Mouse (Mus musculus) intestine, embryonic 16.5 days (tissue): ENCODE data around the gene Fam222a. TPM values are rescaled to one million over a fixed set of nuclear protein-coding genes. Genes with fewer than 3 reads are reported as not detected.

ENCODE experiments used
- ATAC-seq: fragments of 200-750 bp; cut with Nextera tagmentation; 2 replicates; pipeline ENCODE4 v1.8.0; 2017; ENCODE audit warnings: moderate TSS enrichment, moderate library complexity
- H3K27ac ChIP-seq: fragments of 300-500 bp; sonication (generic); 2 replicates; pipeline ENCODE4 v1.5.1; 2014; ENCODE audit warnings: mild to moderate bottlenecking, low read length
- H3K27me3 ChIP-seq: fragments of 300-500 bp; sonication (generic); replicated peaks from 2 replicates; pipeline ENCODE4 v1.6.1; 2014; ENCODE audit warnings: low read length, control low read depth, mixed read lengths; ENCODE audit not compliant: control insufficient read depth, insufficient read depth
- H3K36me3 ChIP-seq: fragments of 300-500 bp; sonication (generic); 2 replicates; pipeline ENCODE4 v1.6.1; 2014; ENCODE audit warnings: low read length, control low read depth; ENCODE audit not compliant: control insufficient read depth, insufficient read depth
- H3K4me1 ChIP-seq: fragments of 300-500 bp; sonication (generic); 2 replicates; pipeline ENCODE4 v1.6.1; 2014; ENCODE audit warnings: low read length, control low read depth, mixed read lengths; ENCODE audit not compliant: control insufficient read depth, insufficient read depth
- H3K4me2 ChIP-seq: fragments of 300-500 bp; sonication (generic); 2 replicates; pipeline ENCODE4 v1.6.1; 2014; ENCODE audit warnings: low read depth, low read length, control low read depth
- H3K4me3 ChIP-seq: fragments of 300-500 bp; sonication (generic); 2 replicates; pipeline ENCODE4 v1.5.1; 2014; ENCODE audit warnings: mild to moderate bottlenecking, low read length
- H3K9ac ChIP-seq: fragments of 300-500 bp; sonication (generic); 2 replicates; pipeline ENCODE4 v1.6.1; 2014; ENCODE audit warnings: low read depth, low read length
- H3K9me3 ChIP-seq: fragments of 300-500 bp; sonication (generic); 2 replicates; pipeline ENCODE4 v1.6.1; 2016; ENCODE audit warnings: low read length, control low read depth; ENCODE audit not compliant: control insufficient read depth
- WGBS: fragments of 180-500 bp; shearing (Covaris S2); extraction: QIAGEN DNeasy Blood & Tissue Kit; methylation state at CpG from one replicate; pipeline ENCODE4 v1.1.7; 2014; 5-methylcytosine and 5-hydroxymethylcytosine counted together
- polyA plus RNA-seq: library from polyadenylated mRNA; unstranded; fragments of >200 nt; fragmentation: Nextera tagmentation; extraction: Ambion mirVana; gene quantifications from 2 replicates; pipeline ENCODE4 v1.2.1, GENCODE M21; 2015

Fam222a gene
- polyA plus RNA-seq, 1 experiment from 2014 or later, result 3.9 TPM

DNA sequence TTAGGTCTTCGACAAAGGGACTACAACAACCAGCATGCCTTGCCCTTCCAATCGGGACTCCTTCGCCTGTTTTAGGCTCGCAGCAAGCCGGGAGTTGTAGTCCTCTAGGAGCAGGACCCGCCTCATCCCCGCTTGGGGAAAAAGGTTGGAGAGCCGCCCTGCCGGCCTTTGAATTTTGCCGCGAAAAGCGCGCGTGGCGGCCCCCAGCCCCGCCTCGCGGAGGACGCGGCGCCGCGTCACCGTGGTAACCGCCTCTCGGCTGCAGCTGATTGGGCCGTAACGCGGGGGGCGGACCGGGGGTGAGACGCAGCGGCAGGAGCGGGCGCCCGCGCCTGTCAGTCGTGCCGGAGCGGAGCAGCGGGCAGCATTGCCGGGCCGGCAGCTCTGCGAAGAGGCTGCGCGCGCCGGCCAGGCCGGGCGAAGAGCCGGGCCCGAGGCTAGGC, 720 bp upstream of the Fam222a start:
- ATAC-seq, result peak; percentile 89
- H3K4me2 ChIP-seq, result peak overlapping the region; percentile 94
- H3K4me1 ChIP-seq, result peaks cover 49% of the 10 kb centered on the region
- H3K9me3 ChIP-seq, result peaks cover 10% of the 10 kb centered on the region
- H3K4me3 ChIP-seq, result peak overlapping the region; percentile 85
- H3K9ac ChIP-seq, result peak overlapping the region; percentile 78
- WGBS, result under 1% methylated on average over 52 of the region's 52 CpGs
- H3K36me3 ChIP-seq, result no peaks in the 10 kb centered on the region
- peak overlapping the region; percentile 81 for H3K27ac ChIP-seq
- H3K27me3 ChIP-seq, result no peaks in the 10 kb centered on the region; the same call in 1 of the 2 replicates

DNA sequence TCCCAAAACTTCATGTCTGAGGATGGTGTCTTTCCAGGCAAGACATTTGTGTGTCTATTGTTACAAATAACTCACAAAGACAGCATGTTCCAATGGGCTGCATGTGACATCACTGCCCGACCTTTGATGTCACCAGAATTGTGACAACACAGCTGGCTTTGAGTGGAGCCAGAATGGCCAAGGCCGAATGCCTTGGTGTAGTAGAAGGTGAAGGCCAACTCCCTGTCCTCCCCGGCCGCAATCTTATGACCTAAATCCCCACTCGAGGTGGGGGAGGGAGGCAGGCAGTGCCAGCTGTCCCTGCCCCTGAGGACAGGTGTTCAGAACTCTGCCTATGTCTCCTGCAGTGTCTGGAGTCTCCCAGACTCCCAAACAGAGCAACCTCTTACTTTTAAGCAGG, 1.0 kb downstream of the Fam222a start:
- Histone ChIP-seq H3K27me3 (no peaks in the 10 kb centered on the region; the same call in 1 of the 2 replicates), H3K27ac (peak overlapping the region; percentile 18; the same call in 1 of the 2 replicates), H3K4me3 (peak overlapping the region; percentile 85), H3K4me1 (peaks cover 66% of the 10 kb centered on the region), H3K36me3 (no peaks in the 10 kb centered on the region), H3K9ac (peak overlapping the region; percentile 78), H3K4me2 (peak overlapping the region; percentile 94), H3K9me3 (peaks cover 3% of the 10 kb centered on the region; the same call in 1 of the 2 replicates)
- 17% methylated on average over 5 of the region's 5 CpGs for WGBS
- no peak for ATAC-seq

- Histone ChIP-seq H3K27me3 (no peaks in the 10 kb centered on the region; the same call in 1 of the 2 replicates), H3K4me3 (peak overlapping the region; percentile 85), H3K4me2 (peak overlapping the region; percentile 94), H3K27ac (peak overlapping the region; percentile 18; the same call in 1 of the 2 replicates), H3K9ac (peak overlapping the region; percentile 78), H3K36me3 (no peaks in the 10 kb centered on the region), H3K9me3 (no peaks in the 10 kb centered on the region), H3K4me1 (peaks cover 75% of the 10 kb centered on the region)
- WGBS, result 36% methylated on average over 10 of the region's 16 CpGs
- no peak for ATAC-seq
Observed at GRCm38 (mm10) chr5:114569918-114570670, 2.3 kb downstream of the Fam222a start.

DNA sequence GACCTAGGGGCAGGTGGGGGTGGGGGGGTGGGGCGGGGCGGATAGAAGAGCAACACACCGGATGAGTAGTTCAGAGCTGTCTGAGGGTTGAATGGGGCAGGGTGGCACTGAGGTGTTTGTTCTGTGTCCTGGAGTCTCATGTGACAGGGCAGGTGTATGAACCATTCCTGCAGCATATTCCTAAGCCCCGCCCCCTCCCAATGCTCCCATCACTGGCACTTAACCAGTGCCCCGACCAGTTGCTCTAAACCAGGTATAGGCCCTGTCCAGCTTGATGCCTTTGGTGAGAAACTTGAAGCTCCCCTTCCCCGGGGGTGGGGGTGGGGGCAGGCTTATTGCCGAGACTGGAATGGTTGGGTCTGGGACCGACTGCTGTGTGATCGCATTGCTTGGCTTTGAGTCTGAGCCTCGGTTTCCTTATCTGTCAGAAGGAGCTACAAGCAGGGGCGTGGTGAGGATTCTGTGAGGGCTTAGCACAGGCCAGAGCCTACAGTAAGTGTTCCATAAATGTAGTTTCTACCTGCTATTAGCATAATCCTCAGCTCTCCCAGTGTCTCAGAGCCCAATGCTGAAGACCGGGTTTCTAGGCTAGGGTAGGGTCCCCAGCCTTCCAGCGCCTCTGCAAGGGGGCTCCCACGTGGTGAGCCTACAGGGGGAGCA, 3.1 kb downstream of the Fam222a start:
- no peak for ATAC-seq
- 7% methylated on average over 14 of the region's 14 CpGs for WGBS
- peak overlapping the region; percentile 48; the same call in 1 of the 2 replicates for H3K27ac ChIP-seq
- peak overlapping the region; percentile 52 for H3K4me3 ChIP-seq
- peak overlapping the region; percentile 59 for H3K9ac ChIP-seq
- H3K27me3 ChIP-seq, result no peaks in the 10 kb centered on the region; the same call in 1 of the 2 replicates
- no peaks in the 10 kb centered on the region for H3K9me3 ChIP-seq
- peaks cover 71% of the 10 kb centered on the region for H3K4me1 ChIP-seq
- H3K36me3 ChIP-seq, result no peaks in the 10 kb centered on the region
- peak overlapping the region; percentile 65 for H3K4me2 ChIP-seq

DNA sequence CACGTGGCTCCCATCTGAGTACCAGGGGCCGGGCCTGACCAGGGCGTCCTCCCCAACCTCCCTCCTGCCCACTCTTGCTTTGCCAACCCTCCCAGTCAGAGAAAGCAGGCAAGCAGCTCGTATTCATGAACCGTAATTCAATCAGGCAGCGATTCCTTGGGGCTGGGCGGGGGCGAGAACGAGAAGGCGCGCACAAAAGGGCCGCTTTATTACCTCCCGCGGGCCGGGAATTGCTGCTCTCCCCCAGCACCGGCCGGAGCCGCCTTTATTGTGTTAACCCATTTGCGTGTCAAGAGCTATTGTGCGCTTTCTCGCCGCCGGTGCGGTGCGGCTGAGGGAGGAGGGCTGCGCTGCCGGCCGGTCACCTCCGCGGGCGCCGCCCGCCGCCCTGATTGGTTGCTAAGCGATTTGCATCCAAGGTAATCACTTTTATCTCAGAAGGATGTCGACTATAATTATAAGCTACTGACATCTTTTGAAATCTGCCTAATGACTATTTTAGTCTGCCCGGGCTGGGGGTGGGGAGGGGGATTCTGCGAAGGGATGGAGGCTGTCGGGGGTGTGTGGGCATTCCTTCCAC, 3.7 kb downstream of the Fam222a start:
- Histone ChIP-seq H3K4me3 (peak overlapping the region; percentile 52), H3K9me3 (no peaks in the 10 kb centered on the region), H3K9ac (peak overlapping the region; percentile 59), H3K4me2 (peak overlapping the region; percentile 65), H3K27me3 (no peaks in the 10 kb centered on the region; the same call in 1 of the 2 replicates), H3K27ac (peak overlapping the region; percentile 48; the same call in 1 of the 2 replicates), H3K36me3 (no peaks in the 10 kb centered on the region), H3K4me1 (peaks cover 74% of the 10 kb centered on the region)
- WGBS, result 4% methylated on average over 39 of the region's 39 CpGs
- ATAC-seq, result no peak

DNA sequence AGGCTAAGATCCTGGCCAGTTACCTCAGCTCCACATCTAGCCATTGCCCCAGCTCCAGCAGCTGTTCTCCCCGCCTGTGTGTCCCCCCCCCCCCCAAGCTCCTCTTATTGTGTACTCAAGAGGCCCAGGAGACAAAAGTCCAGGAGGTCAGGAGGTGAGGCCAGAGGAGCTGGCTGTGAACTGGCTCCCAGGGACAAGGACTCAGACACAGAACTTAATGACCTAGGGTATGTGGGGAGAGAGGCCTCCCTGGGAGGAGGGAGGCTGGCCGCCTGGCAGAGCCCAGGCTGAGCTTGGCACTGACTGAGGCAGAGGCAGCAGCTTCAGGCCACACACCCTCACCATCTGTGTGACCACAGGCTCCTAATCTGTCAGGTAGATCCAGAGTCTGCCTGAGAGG, 5.2 kb downstream of the Fam222a start:
- H3K27ac ChIP-seq, result peak overlapping the region; percentile 51; the same call in 1 of the 2 replicates
- ATAC-seq, result peak; percentile 16; the same call in 1 of the 2 replicates
- WGBS, result 29% methylated on average over 2 of the region's 2 CpGs

DNA sequence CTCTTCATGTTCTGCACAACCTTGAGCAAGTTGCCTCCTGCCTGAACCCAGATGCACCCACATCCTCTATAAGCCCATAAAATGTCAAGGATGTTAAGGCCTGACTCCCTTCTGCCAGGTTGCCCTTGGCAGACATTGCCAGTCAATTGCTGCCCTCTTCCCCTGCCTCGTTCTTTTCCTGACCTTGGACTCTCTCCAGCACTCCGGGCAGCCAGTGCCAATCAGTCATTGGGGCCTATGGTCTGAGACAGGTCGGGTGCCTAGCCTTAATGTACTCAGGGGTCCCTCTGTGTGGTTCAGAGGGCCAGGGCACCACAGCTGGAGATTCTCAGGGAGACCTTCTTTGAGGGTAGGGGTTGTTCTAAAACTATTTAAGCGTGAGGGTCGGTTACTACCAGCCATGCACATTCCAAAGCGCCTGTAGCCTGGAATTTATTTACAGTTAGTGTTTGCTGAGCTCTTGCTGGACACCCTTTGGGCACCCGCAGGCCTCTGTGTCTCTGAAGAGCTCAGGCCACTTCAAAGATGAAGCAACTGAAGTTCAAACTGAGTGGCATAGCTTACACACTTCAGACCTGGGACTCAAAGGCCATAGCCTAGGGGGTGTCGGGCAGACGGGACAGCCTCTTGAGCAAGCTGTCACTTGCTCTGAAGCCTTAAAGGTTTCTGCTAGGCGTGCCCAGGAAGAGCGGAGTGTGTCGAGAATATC, 6.3 kb downstream of the Fam222a start:
- Histone ChIP-seq H3K4me1 (peaks cover 66% of the 10 kb centered on the region), H3K9ac (no peak overlapping the region), H3K27me3 (no peaks in the 10 kb centered on the region; the same call in 1 of the 2 replicates), H3K4me3 (no peak overlapping the region), H3K36me3 (no peaks in the 10 kb centered on the region), H3K9me3 (no peaks in the 10 kb centered on the region), H3K27ac (peak overlapping the region; percentile 21), H3K4me2 (peak overlapping the region; percentile 27; the same call in 1 of the 2 replicates)
- ATAC-seq, result no peak
- 40% methylated on average over 12 of the region's 12 CpGs for WGBS

More for the DNA sequence above, 5.2 kb downstream of the Fam222a start:
- Histone ChIP-seq H3K36me3 (no peaks in the 10 kb centered on the region), H3K4me1 (peaks cover 75% of the 10 kb centered on the region), H3K9ac (peak overlapping the region; percentile 58; the same call in 1 of the 2 replicates), H3K27me3 (no peaks in the 10 kb centered on the region; the same call in 1 of the 2 replicates), H3K9me3 (no peaks in the 10 kb centered on the region), H3K4me3 (no peak overlapping the region), H3K4me2 (peak overlapping the region; percentile 65)

DNA sequence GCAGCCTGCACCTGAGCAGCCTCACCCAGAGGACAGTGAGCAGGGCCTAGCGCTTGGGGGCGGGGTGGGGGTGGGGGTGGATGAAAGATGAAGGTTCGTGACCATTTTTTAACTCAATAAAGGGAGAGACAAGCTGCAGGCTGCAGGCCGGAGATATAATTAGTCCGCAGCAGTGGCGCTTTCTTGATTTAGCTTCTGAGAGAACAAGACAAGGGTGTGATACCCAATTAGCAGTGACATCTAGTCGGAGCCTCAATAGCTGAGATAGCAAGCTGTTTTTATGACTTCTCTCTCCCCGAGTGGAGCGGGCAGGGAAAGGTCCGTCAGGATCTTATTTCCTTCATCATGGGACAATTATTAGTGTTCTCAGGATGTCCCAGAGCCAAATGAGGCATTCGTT, 7.2 kb downstream of the Fam222a start:
- Histone ChIP-seq H3K4me2 (peak overlapping the region; percentile 27; the same call in 1 of the 2 replicates), H3K36me3 (no peaks in the 10 kb centered on the region), H3K4me3 (0 out of 2 replicates have a peak overlapping the region, but pooled peaks have one; percentile 9), H3K27ac (peak overlapping the region; percentile 13), H3K4me1 (peaks cover 57% of the 10 kb centered on the region), H3K9me3 (no peaks in the 10 kb centered on the region), H3K27me3 (no peaks in the 10 kb centered on the region; the same call in 1 of the 2 replicates), H3K9ac (no peak overlapping the region; the same call in 1 of the 2 replicates)
- 45% methylated on average over 11 of the region's 11 CpGs for WGBS
- ATAC-seq, result no peak
